Mouse (Mus musculus) CD8-positive naive resting alpha-beta T cell, adult 2 months (primary cell): Measurements from ENCODE around the gene Msi2.
A peak's percentile ranks its signal among the peaks of the same experiment; 100 is the strongest.

Experiments used
- DNase-seq, 2 experiments: peaks; one replicate each; pipeline ENCODE4 v3.0.0; 2022; ENCODE audit warnings: low read depth in 2 of 2, low spot score in 2 of 2

Gene Msi2

GRCm38 (mm10) chr11:88459946-88460736 lies 258.2 kb downstream of the Msi2 start:
- no peak for DNase-seq

- no peak for DNase-seq
These were observed 261.0 kb downstream of the Msi2 start for GRCm38 (mm10) chr11:88457241-88457738.

- no peak for DNase-seq
These were observed 263.2 kb downstream of the Msi2 start for GRCm38 (mm10) chr11:88454867-88455806.

- no peak for DNase-seq
These were observed 269.1 kb downstream of the Msi2 start for GRCm38 (mm10) chr11:88449180-88449579.

- DNase-seq: no peak
These were observed 269.7 kb downstream of the Msi2 start for GRCm38 (mm10) chr11:88448571-88448970.

- no peak for DNase-seq
These were observed 271.0 kb downstream of the Msi2 start for GRCm38 (mm10) chr11:88447350-88447749.

- no peak for DNase-seq
These were observed 274.4 kb downstream of the Msi2 start for GRCm38 (mm10) chr11:88443905-88444304.

- DNase-seq: no peak
These were observed 275.0 kb downstream of the Msi2 start for GRCm38 (mm10) chr11:88443291-88443690.

GRCm38 (mm10) chr11:88441871-88442740 lies 276.2 kb downstream of the Msi2 start:
- no peak for DNase-seq

- no peak for DNase-seq
These were observed 279.7 kb downstream of the Msi2 start for GRCm38 (mm10) chr11:88438659-88439058.

GRCm38 (mm10) chr11:88436596-88436995 lies 281.7 kb downstream of the Msi2 start:
- DNase-seq: no peak

GRCm38 (mm10) chr11:88435543-88435942 lies 282.8 kb downstream of the Msi2 start:
- DNase-seq: no peak

GRCm38 (mm10) chr11:88431363-88432269 lies 286.7 kb downstream of the Msi2 start:
- DNase-seq: no peak

- DNase-seq: peak; percentile 55 to 60
These were observed 288.0 kb downstream of the Msi2 start for GRCm38 (mm10) chr11:88430292-88430691.

- no peak for DNase-seq
These were observed 288.6 kb downstream of the Msi2 start for GRCm38 (mm10) chr11:88429680-88430079.

- DNase-seq: peak; percentile 25 to 40
These were observed 292.6 kb downstream of the Msi2 start for GRCm38 (mm10) chr11:88425631-88426101.

GRCm38 (mm10) chr11:88424034-88424767 lies 294.1 kb downstream of the Msi2 start:
- DNase-seq: no peak

- no peak for DNase-seq
These were observed 297.2 kb downstream of the Msi2 start for GRCm38 (mm10) chr11:88421057-88421578.
